Mouse (Mus musculus) kidney, embryonic 16.5 days (tissue): ENCODE data around the gene Mmp27. TPM values are rescaled to one million over a fixed set of nuclear protein-coding genes. Genes with fewer than 3 reads are reported as not detected.

Experiments used
- ATAC-seq: fragments of 200-750 bp; cut with Nextera tagmentation; 2 replicates; pipeline ENCODE4 v1.8.0; 2017; ENCODE audit warnings: moderate TSS enrichment; ENCODE audit not compliant: low FRiP score, low TSS enrichment
- H3K27ac ChIP-seq: fragments of 300-500 bp; sonication (generic); 2 replicates; pipeline ENCODE4 v1.5.1; 2014; ENCODE audit warnings: low read length
- H3K27me3 ChIP-seq: fragments of 300-500 bp; sonication (generic); 2 replicates; pipeline ENCODE4 v1.6.1; 2014; ENCODE audit warnings: low read length, control low read depth, mixed read lengths; ENCODE audit not compliant: insufficient read depth
- H3K36me3 ChIP-seq: fragments of 300-500 bp; sonication (generic); 2 replicates; pipeline ENCODE4 v1.6.1; 2014; ENCODE audit warnings: low read length, control low read depth, mixed read lengths; ENCODE audit not compliant: insufficient read depth
- H3K4me1 ChIP-seq: fragments of 300-500 bp; sonication (generic); 2 replicates; pipeline ENCODE4 v1.6.1; 2014; ENCODE audit warnings: low read length, control low read depth, mixed read lengths; ENCODE audit not compliant: insufficient read depth
- H3K4me2 ChIP-seq: fragments of 300-500 bp; sonication (generic); replicated peaks from 2 replicates; pipeline ENCODE4 v1.6.1; 2014; ENCODE audit warnings: low read depth, low read length
- H3K4me3 ChIP-seq: fragments of 300-500 bp; sonication (generic); 2 replicates; pipeline ENCODE4 v1.5.1; 2014; ENCODE audit warnings: mild to moderate bottlenecking, low read length
- H3K9ac ChIP-seq: fragments of 300-500 bp; sonication (generic); replicated peaks from 2 replicates; pipeline ENCODE4 v1.6.1; 2014; ENCODE audit warnings: low read length
- H3K9me3 ChIP-seq: fragments of 300-500 bp; sonication (generic); 2 replicates; pipeline ENCODE4 v1.6.1; 2016; ENCODE audit warnings: low read length, control low read depth
- WGBS: fragments of 180-500 bp; shearing (Covaris S2); extraction: QIAGEN DNeasy Blood & Tissue Kit; methylation state at CpG from one replicate; pipeline ENCODE4 v1.1.7; 2014; 5-methylcytosine and 5-hydroxymethylcytosine counted together
- polyA plus RNA-seq: library from polyadenylated mRNA; unstranded; fragments of >200 nt; fragmentation: Nextera tagmentation; extraction: Ambion mirVana; gene quantifications from 2 replicates; pipeline ENCODE4 v1.2.1, GENCODE M21; 2015

Gene Mmp27
- not detected in 2 replicates for polyA plus RNA-seq

- Histone ChIP-seq H3K36me3 (no peaks in the 10 kb centered on the region), H3K4me2 (no peak within 1 kb of the TSS), H3K4me1 (peaks cover 6% of the 10 kb centered on the region; the same call in 1 of the 2 replicates), H3K27ac (no peak within 1 kb of the TSS), H3K9ac (no peak within 1 kb of the TSS), H3K9me3 (no peaks in the 10 kb centered on the region), H3K27me3 (no peaks in the 10 kb centered on the region), H3K4me3 (no peak within 1 kb of the TSS)
- 42% methylated on average over 4 of the region's 4 CpGs for WGBS
- ATAC-seq = no peak
Measured at GRCm38 (mm10) chr9:7571162-7571561, at the start of gene Mmp27. TSS of gene Mmp27 (plus strand) at chr9:7571396.

- Histone ChIP-seq H3K4me1 (no peaks in the 10 kb centered on the region), H3K4me2 (no peak overlapping the region), H3K4me3 (no peak overlapping the region), H3K27ac (no peak overlapping the region), H3K9ac (no peak overlapping the region), H3K9me3 (no peaks in the 10 kb centered on the region), H3K27me3 (no peaks in the 10 kb centered on the region), H3K36me3 (no peaks in the 10 kb centered on the region)
- 56% methylated on average over 4 of the region's 4 CpGs for WGBS
- no peak for ATAC-seq
Measured at GRCm38 (mm10) chr9:7526255-7526940, 44.8 kb upstream of the Mmp27 start.

GRCm38 (mm10) chr9:7542763-7543162 lies 28.4 kb upstream of the Mmp27 start:
- no peaks in the 10 kb centered on the region for H3K9me3 ChIP-seq
- H3K4me1 ChIP-seq = no peaks in the 10 kb centered on the region
- ATAC-seq = no peak
- H3K27me3 ChIP-seq = no peaks in the 10 kb centered on the region
- H3K36me3 ChIP-seq = no peaks in the 10 kb centered on the region
- no peak overlapping the region for H3K4me3 ChIP-seq
- H3K4me2 ChIP-seq = no peak overlapping the region
- no peak overlapping the region for H3K9ac ChIP-seq
- H3K27ac ChIP-seq = no peak overlapping the region

- ATAC-seq = peak; percentile 68
- H3K4me2 ChIP-seq = no peak overlapping the region
- H3K9me3 ChIP-seq = no peaks in the 10 kb centered on the region
- H3K27ac ChIP-seq = no peak overlapping the region
- 55% methylated on average over 1 of the region's 1 CpGs for WGBS
- no peaks in the 10 kb centered on the region for H3K4me1 ChIP-seq
- no peak overlapping the region for H3K4me3 ChIP-seq
- no peak overlapping the region for H3K9ac ChIP-seq
- H3K27me3 ChIP-seq = no peaks in the 10 kb centered on the region
- H3K36me3 ChIP-seq = no peaks in the 10 kb centered on the region
Measured at GRCm38 (mm10) chr9:7544923-7545457, 26.2 kb upstream of the Mmp27 start.

- Histone ChIP-seq H3K4me2 (no peak overlapping the region), H3K36me3 (no peaks in the 10 kb centered on the region), H3K27ac (no peak overlapping the region), H3K27me3 (no peaks in the 10 kb centered on the region), H3K9ac (no peak overlapping the region), H3K4me1 (no peaks in the 10 kb centered on the region), H3K9me3 (no peaks in the 10 kb centered on the region), H3K4me3 (no peak overlapping the region)
- 29% methylated on average over 1 of the region's 1 CpGs for WGBS
- ATAC-seq = peak; percentile 96
Measured at GRCm38 (mm10) chr9:7545471-7545870, 25.7 kb upstream of the Mmp27 start.

- ATAC-seq = 0 out of 2 replicates have a peak, but pooled peaks have one; percentile 52
- H3K27ac ChIP-seq = no peak overlapping the region
- H3K27me3 ChIP-seq = no peaks in the 10 kb centered on the region
- no peaks in the 10 kb centered on the region for H3K4me1 ChIP-seq
- no peak overlapping the region for H3K4me2 ChIP-seq
- 86% methylated on average over 7 of the region's 7 CpGs for WGBS
- no peak overlapping the region for H3K4me3 ChIP-seq
- no peaks in the 10 kb centered on the region for H3K9me3 ChIP-seq
- no peaks in the 10 kb centered on the region for H3K36me3 ChIP-seq
- H3K9ac ChIP-seq = no peak overlapping the region
Measured at GRCm38 (mm10) chr9:7545920-7546319, 25.3 kb upstream of the Mmp27 start.

- no peaks in the 10 kb centered on the region for H3K36me3 ChIP-seq
- no peaks in the 10 kb centered on the region for H3K27me3 ChIP-seq
- no peak for ATAC-seq
- no peak overlapping the region for H3K9ac ChIP-seq
- no peaks in the 10 kb centered on the region for H3K9me3 ChIP-seq
- no peak overlapping the region for H3K27ac ChIP-seq
- H3K4me2 ChIP-seq = no peak overlapping the region
- H3K4me3 ChIP-seq = no peak overlapping the region
- H3K4me1 ChIP-seq = no peaks in the 10 kb centered on the region
Measured at GRCm38 (mm10) chr9:7551943-7552342, 19.3 kb upstream of the Mmp27 start.

GRCm38 (mm10) chr9:7553536-7553935 lies 17.7 kb upstream of the Mmp27 start:
- Histone ChIP-seq H3K36me3 (no peaks in the 10 kb centered on the region), H3K9me3 (no peaks in the 10 kb centered on the region), H3K4me3 (no peak overlapping the region), H3K4me1 (no peaks in the 10 kb centered on the region), H3K4me2 (no peak overlapping the region), H3K27ac (no peak overlapping the region), H3K9ac (no peak overlapping the region), H3K27me3 (no peaks in the 10 kb centered on the region)
- no peak for ATAC-seq
- 90% methylated on average over 3 of the region's 3 CpGs for WGBS

GRCm38 (mm10) chr9:7554382-7554781 lies 16.8 kb upstream of the Mmp27 start:
- no peaks in the 10 kb centered on the region for H3K9me3 ChIP-seq
- H3K4me2 ChIP-seq = no peak overlapping the region
- no peak overlapping the region for H3K27ac ChIP-seq
- H3K27me3 ChIP-seq = no peaks in the 10 kb centered on the region
- H3K4me3 ChIP-seq = no peak overlapping the region
- H3K9ac ChIP-seq = no peak overlapping the region
- no peak for ATAC-seq
- H3K4me1 ChIP-seq = no peaks in the 10 kb centered on the region
- H3K36me3 ChIP-seq = no peaks in the 10 kb centered on the region
- WGBS = 60% methylated on average over 3 of the region's 3 CpGs

- H3K27me3 ChIP-seq = no peaks in the 10 kb centered on the region
- H3K36me3 ChIP-seq = no peaks in the 10 kb centered on the region
- H3K4me1 ChIP-seq = no peaks in the 10 kb centered on the region
- H3K9ac ChIP-seq = no peak within 1 kb of the TSS
- no peak for ATAC-seq
- 69% methylated on average over 8 of the region's 8 CpGs for WGBS
- no peak within 1 kb of the TSS for H3K4me2 ChIP-seq
- H3K27ac ChIP-seq = no peak within 1 kb of the TSS
- no peaks in the 10 kb centered on the region for H3K9me3 ChIP-seq
- H3K4me3 ChIP-seq = no peak within 1 kb of the TSS
Measured at GRCm38 (mm10) chr9:7558221-7559017, 12.8 kb upstream of the Mmp27 start, which contains the start of gene Mmp8. TSS of gene Mmp8 (plus strand) at chr9:7558456.
